In genomic region chr7:19094826-19095750, GRCm38 (mm10) we compare ENCODE assay signal across 8 mouse cellular contexts. TPM values are rescaled to one million over a fixed set of nuclear protein-coding genes. Genes with fewer than 3 reads are reported as not detected.
DNase-seq lines count a peak whose midpoint lies in the region; ATAC-seq lines count a peak whose summit lies in the region.

No protein-coding gene starts in this region.

- H3K36me3 ChIP-seq in lung, embryonic 15.5 days: peaks cover 25% of the 10 kb centered on the region

- H3K9ac ChIP-seq in lung, embryonic 15.5 days: peak overlapping the region; percentile 91

- peak overlapping the region; percentile 92 for H3K4me2 ChIP-seq in lung, embryonic 15.5 days

- no peak for ATAC-seq in lung, embryonic 15.5 days (ENCODE audit: borderline replicate concordance, extremely low read depth, low FRiP score, low TSS enrichment)

- no peaks in the 10 kb centered on the region for H3K27me3 ChIP-seq in lung, embryonic 15.5 days

- under 1% methylated on average over 87 of the region's 87 CpGs for WGBS in lung, embryonic 15.5 days

- H3K4me1 ChIP-seq in lung, embryonic 15.5 days: peaks cover 46% of the 10 kb centered on the region

- DNase-seq in ovary, postnatal 36 days (ENCODE audit: low spot score): peak; percentile 72
- DNase-seq in ovary, adult 18-20 months (ENCODE audit: low spot score): no peak
- DNase-seq in adrenal gland, postnatal 36 days: peak; percentile 67 to 77
- peak; percentile 69 for DNase-seq in gastrocnemius, postnatal 25 days
- peak; percentile 62 for DNase-seq in kidney, adult 11 months
- DNase-seq in retina, postnatal 1 day: peak; percentile 66
- no peak for DNase-seq in spleen, postnatal 36 days (ENCODE audit: low spot score in 2 of 2)

- H3K27ac ChIP-seq in lung, embryonic 15.5 days: peak overlapping the region; percentile 99

- H3K4me3 ChIP-seq in lung, embryonic 15.5 days: peak overlapping the region; percentile 86

- H3K9me3 ChIP-seq in lung, embryonic 15.5 days: no peaks in the 10 kb centered on the region

RNA-seq across cellular contexts. Expression of gene Six5, which starts 0.7 kb away (rescaled TPM):
- total RNA-seq in adrenal gland, postnatal 36 days (2021): 10 to 100 TPM; 14.0 to 15.6 TPM
- 1 to 10 TPM; 2.0 to 2.7 TPM for total RNA-seq in gastrocnemius, postnatal 25 days (2021)
- polyA plus RNA-seq in lung, embryonic 15.5 days (2015; fragmentation: Nextera tagmentation; extraction: Ambion mirVana): 9.5 and 9.7 TPM in 2 replicates

RNA-seq across cellular contexts. Expression of gene Dmpk, which starts 11.4 kb away (rescaled TPM):
- 100 to 1,000 TPM in 1 of 2 experiments, 10 to 100 TPM in 1; 81.5 to 110 TPM for total RNA-seq in adrenal gland, postnatal 36 days (2021)
- total RNA-seq in gastrocnemius, postnatal 25 days (2021): 100 to 1,000 TPM; 315 to 350 TPM
- 24.2 and 27.1 TPM in 2 replicates for polyA plus RNA-seq in lung, embryonic 15.5 days (2015; fragmentation: Nextera tagmentation; extraction: Ambion mirVana)

RNA-seq across cellular contexts. Expression of gene Dmwd, which starts 19.1 kb away (rescaled TPM):
- 10 to 100 TPM; 53.8 to 57.1 TPM for total RNA-seq in adrenal gland, postnatal 36 days (2021)
- 10 to 100 TPM; 22.4 to 22.7 TPM for total RNA-seq in gastrocnemius, postnatal 25 days (2021)
- polyA plus RNA-seq in lung, embryonic 15.5 days (2015; fragmentation: Nextera tagmentation; extraction: Ambion mirVana): 15.9 and 17.1 TPM in 2 replicates

RNA-seq across cellular contexts. Expression of gene Gm4969, which starts 23.1 kb away (rescaled TPM):
- total RNA-seq in adrenal gland, postnatal 36 days (2021): not detected
- not detected for total RNA-seq in gastrocnemius, postnatal 25 days (2021)
- polyA plus RNA-seq in lung, embryonic 15.5 days (2015; fragmentation: Nextera tagmentation; extraction: Ambion mirVana): 1.8 and 1.9 TPM in 2 replicates

RNA-seq across cellular contexts. Expression of gene Fbxo46, which starts 24.6 kb away (rescaled TPM):
- total RNA-seq in adrenal gland, postnatal 36 days (2021): 10 to 100 TPM; 11.5 to 13.1 TPM
- total RNA-seq in gastrocnemius, postnatal 25 days (2021): 1 to 10 TPM; 2.9 TPM
- polyA plus RNA-seq in lung, embryonic 15.5 days (2015; fragmentation: Nextera tagmentation; extraction: Ambion mirVana): 13.6 and 13.8 TPM in 2 replicates

Comparison
In these comparisons a context has a peak if more than half of its experiments do, and no peak if none do; other contexts are left out.
1. DNase-seq: peak in ovary, postnatal 36 days (single experiment), adrenal gland, postnatal 36 days (2 of 2), gastrocnemius, postnatal 25 days (single experiment), kidney, adult 11 months (single experiment) and retina, postnatal 1 day (single experiment); none in ovary, adult 18-20 months (single experiment) and spleen, postnatal 36 days (0 of 2).
2. RNA of gene Six5, which starts 0.7 kb away (total RNA-seq): 14.0 to 15.6 TPM in adrenal gland, postnatal 36 days; 2.0 to 2.7 TPM in gastrocnemius, postnatal 25 days; every median in the first group is over 4 times any median in the second.